Mouse (Mus musculus): ENCODE data around the gene Aven. TPM values are rescaled to one million over a fixed set of nuclear protein-coding genes. Genes with fewer than 3 reads are reported as not detected.

The Aven gene
- polyA plus RNA-seq, 1 experiment from 2014 or later: 8.7 TPM

GRCm38 (mm10) chr2:112625156-112625555, 132.4 kb downstream of the Aven start:
- no peaks in the 10 kb centered on the region for H3K36me3 ChIP-seq (ENCODE audit: control insufficient read depth, insufficient read depth, low read length)
- H3K9ac ChIP-seq (ENCODE audit: low read length): no peak overlapping the region
- H3K27me3 ChIP-seq (ENCODE audit: control insufficient read depth, insufficient read depth, low read length): no peaks in the 10 kb centered on the region
- WGBS: 86% methylated on average over 3 of the region's 3 CpGs
- DNase-seq (ENCODE audit: low spot score): no peak
- H3K27ac ChIP-seq (replicated peaks; ENCODE audit: low read depth, low read length): no peak overlapping the region
- H3K4me3 ChIP-seq (ENCODE audit: low read depth, low read length): no peak overlapping the region
- no peak overlapping the region for H3K4me2 ChIP-seq (ENCODE audit: low read depth, severe bottlenecking)
- ATAC-seq (ENCODE audit: insufficient number of reproducible peaks, low FRiP score, low TSS enrichment, low read depth): no peak
- H3K9me3 ChIP-seq (ENCODE audit: control insufficient read depth, low read length): no peaks in the 10 kb centered on the region
- no peaks in the 10 kb centered on the region for H3K4me1 ChIP-seq (ENCODE audit: control insufficient read depth, insufficient read depth, low read length)

GRCm38 (mm10) chr2:112630669-112631068, 137.9 kb downstream of the Aven start:
- Histone ChIP-seq H3K9ac (ENCODE audit: low read length) (no peak overlapping the region), H3K4me2 (ENCODE audit: low read depth, severe bottlenecking) (no peak overlapping the region), H3K4me1 (ENCODE audit: control insufficient read depth, insufficient read depth, low read length) (no peaks in the 10 kb centered on the region), H3K9me3 (ENCODE audit: control insufficient read depth, low read length) (no peaks in the 10 kb centered on the region), H3K36me3 (ENCODE audit: control insufficient read depth, insufficient read depth, low read length) (no peaks in the 10 kb centered on the region), H3K27me3 (ENCODE audit: control insufficient read depth, insufficient read depth, low read length) (no peaks in the 10 kb centered on the region), H3K27ac (replicated peaks; ENCODE audit: low read depth, low read length) (no peak overlapping the region), H3K4me3 (ENCODE audit: low read depth, low read length) (no peak overlapping the region)
- 83% methylated on average over 11 of the region's 11 CpGs for WGBS
- ATAC-seq (ENCODE audit: insufficient number of reproducible peaks, low FRiP score, low TSS enrichment, low read depth): no peak
- DNase-seq (ENCODE audit: low spot score): no peak

- ATAC-seq (ENCODE audit: insufficient number of reproducible peaks, low FRiP score, low TSS enrichment, low read depth): no peak
- no peak overlapping the region for H3K4me3 ChIP-seq (ENCODE audit: low read depth, low read length)
These were observed 139.8 kb downstream of the Aven start for GRCm38 (mm10) chr2:112632536-112632935.

GRCm38 (mm10) chr2:112637206-112637605, 144.4 kb downstream of the Aven start:
- DNase-seq (ENCODE audit: low spot score): no peak
- H3K27ac ChIP-seq (replicated peaks; ENCODE audit: low read depth, low read length): no peak overlapping the region
- no peak overlapping the region for H3K4me3 ChIP-seq (ENCODE audit: low read depth, low read length)
- no peak for ATAC-seq (ENCODE audit: insufficient number of reproducible peaks, low FRiP score, low TSS enrichment, low read depth)
- no peaks in the 10 kb centered on the region for H3K36me3 ChIP-seq (ENCODE audit: control insufficient read depth, insufficient read depth, low read length)
- H3K4me2 ChIP-seq (ENCODE audit: low read depth, severe bottlenecking): no peak overlapping the region
- 88% methylated on average over 5 of the region's 5 CpGs for WGBS
- no peaks in the 10 kb centered on the region for H3K9me3 ChIP-seq (ENCODE audit: control insufficient read depth, low read length)
- H3K27me3 ChIP-seq (ENCODE audit: control insufficient read depth, insufficient read depth, low read length): no peaks in the 10 kb centered on the region
- no peaks in the 10 kb centered on the region for H3K4me1 ChIP-seq (ENCODE audit: control insufficient read depth, insufficient read depth, low read length)
- no peak overlapping the region for H3K9ac ChIP-seq (ENCODE audit: low read length)

More at GRCm38 (mm10) chr2:112632536-112632935, 139.8 kb downstream of the Aven start:
- Histone ChIP-seq H3K27ac (replicated peaks; ENCODE audit: low read depth, low read length) (no peak overlapping the region), H3K36me3 (ENCODE audit: control insufficient read depth, insufficient read depth, low read length) (no peaks in the 10 kb centered on the region), H3K9ac (ENCODE audit: low read length) (no peak overlapping the region), H3K9me3 (ENCODE audit: control insufficient read depth, low read length) (no peaks in the 10 kb centered on the region), H3K27me3 (ENCODE audit: control insufficient read depth, insufficient read depth, low read length) (no peaks in the 10 kb centered on the region), H3K4me2 (ENCODE audit: low read depth, severe bottlenecking) (no peak overlapping the region), H3K4me1 (ENCODE audit: control insufficient read depth, insufficient read depth, low read length) (no peaks in the 10 kb centered on the region)
- no peak for DNase-seq (ENCODE audit: low spot score)
- 89% methylated on average over 9 of the region's 9 CpGs for WGBS

GRCm38 (mm10) chr2:112653836-112654235, 161.1 kb downstream of the Aven start:
- ATAC-seq (ENCODE audit: insufficient number of reproducible peaks, low FRiP score, low TSS enrichment, low read depth) (no peak), DNase-seq (ENCODE audit: low spot score) (no peak)
- Histone ChIP-seq H3K4me2 (ENCODE audit: low read depth, severe bottlenecking) (no peak overlapping the region), H3K4me1 (ENCODE audit: control insufficient read depth, insufficient read depth, low read length) (no peaks in the 10 kb centered on the region), H3K36me3 (ENCODE audit: control insufficient read depth, insufficient read depth, low read length) (no peaks in the 10 kb centered on the region), H3K27ac (replicated peaks; ENCODE audit: low read depth, low read length) (no peak overlapping the region), H3K4me3 (ENCODE audit: low read depth, low read length) (no peak overlapping the region), H3K9me3 (ENCODE audit: control insufficient read depth, low read length) (no peaks in the 10 kb centered on the region), H3K9ac (ENCODE audit: low read length) (no peak overlapping the region), H3K27me3 (ENCODE audit: control insufficient read depth, insufficient read depth, low read length) (no peaks in the 10 kb centered on the region)
- WGBS: 65% methylated on average over 3 of the region's 3 CpGs

- Histone ChIP-seq H3K4me2 (ENCODE audit: low read depth, severe bottlenecking) (no peak overlapping the region), H3K4me3 (ENCODE audit: low read depth, low read length) (no peak overlapping the region), H3K36me3 (ENCODE audit: control insufficient read depth, insufficient read depth, low read length) (no peaks in the 10 kb centered on the region), H3K4me1 (ENCODE audit: control insufficient read depth, insufficient read depth, low read length) (no peaks in the 10 kb centered on the region), H3K9ac (ENCODE audit: low read length) (no peak overlapping the region), H3K27me3 (ENCODE audit: control insufficient read depth, insufficient read depth, low read length) (no peaks in the 10 kb centered on the region), H3K27ac (replicated peaks; ENCODE audit: low read depth, low read length) (no peak overlapping the region), H3K9me3 (ENCODE audit: control insufficient read depth, low read length) (no peaks in the 10 kb centered on the region)
- WGBS: 67% methylated on average over 5 of the region's 5 CpGs
- ATAC-seq (ENCODE audit: insufficient number of reproducible peaks, low FRiP score, low TSS enrichment, low read depth): no peak
- no peak for DNase-seq (ENCODE audit: low spot score)
These were observed 163.4 kb downstream of the Aven start for GRCm38 (mm10) chr2:112656131-112656530.

- Histone ChIP-seq H3K4me1 (ENCODE audit: control insufficient read depth, insufficient read depth, low read length) (no peaks in the 10 kb centered on the region), H3K9ac (ENCODE audit: low read length) (no peak overlapping the region), H3K27me3 (ENCODE audit: control insufficient read depth, insufficient read depth, low read length) (no peaks in the 10 kb centered on the region), H3K36me3 (ENCODE audit: control insufficient read depth, insufficient read depth, low read length) (no peaks in the 10 kb centered on the region), H3K9me3 (ENCODE audit: control insufficient read depth, low read length) (no peaks in the 10 kb centered on the region), H3K4me2 (ENCODE audit: low read depth, severe bottlenecking) (no peak overlapping the region), H3K4me3 (ENCODE audit: low read depth, low read length) (no peak overlapping the region), H3K27ac (replicated peaks; ENCODE audit: low read depth, low read length) (no peak overlapping the region)
- WGBS: 85% methylated on average over 3 of the region's 3 CpGs
- no peak for ATAC-seq (ENCODE audit: insufficient number of reproducible peaks, low FRiP score, low TSS enrichment, low read depth)
- no peak for DNase-seq (ENCODE audit: low spot score)
These were observed 176.7 kb downstream of the Aven start for GRCm38 (mm10) chr2:112669461-112669860.

GRCm38 (mm10) chr2:112676175-112676574, 183.4 kb downstream of the Aven start:
- 82% methylated on average over 2 of the region's 2 CpGs for WGBS
- ATAC-seq (ENCODE audit: insufficient number of reproducible peaks, low FRiP score, low TSS enrichment, low read depth): no peak
- Histone ChIP-seq H3K27ac (replicated peaks; ENCODE audit: low read depth, low read length) (no peak overlapping the region), H3K36me3 (ENCODE audit: control insufficient read depth, insufficient read depth, low read length) (no peaks in the 10 kb centered on the region), H3K27me3 (ENCODE audit: control insufficient read depth, insufficient read depth, low read length) (no peaks in the 10 kb centered on the region), H3K4me2 (ENCODE audit: low read depth, severe bottlenecking) (no peak overlapping the region), H3K4me1 (ENCODE audit: control insufficient read depth, insufficient read depth, low read length) (no peaks in the 10 kb centered on the region), H3K4me3 (ENCODE audit: low read depth, low read length) (no peak overlapping the region), H3K9ac (ENCODE audit: low read length) (no peak overlapping the region), H3K9me3 (ENCODE audit: control insufficient read depth, low read length) (no peaks in the 10 kb centered on the region)
- no peak for DNase-seq (ENCODE audit: low spot score)

- no peak overlapping the region for H3K9ac ChIP-seq (ENCODE audit: low read length)
- WGBS: 70% methylated on average over 1 of the region's 1 CpGs
- ATAC-seq (ENCODE audit: insufficient number of reproducible peaks, low FRiP score, low TSS enrichment, low read depth) (no peak), DNase-seq (ENCODE audit: low spot score) (no peak)
- no peaks in the 10 kb centered on the region for H3K27me3 ChIP-seq (ENCODE audit: control insufficient read depth, insufficient read depth, low read length)
- no peak overlapping the region for H3K4me2 ChIP-seq (ENCODE audit: low read depth, severe bottlenecking)
- no peak overlapping the region for H3K4me3 ChIP-seq (ENCODE audit: low read depth, low read length)
- H3K36me3 ChIP-seq (ENCODE audit: control insufficient read depth, insufficient read depth, low read length): no peaks in the 10 kb centered on the region
- no peaks in the 10 kb centered on the region for H3K4me1 ChIP-seq (ENCODE audit: control insufficient read depth, insufficient read depth, low read length)
- H3K9me3 ChIP-seq (ENCODE audit: control insufficient read depth, low read length): no peaks in the 10 kb centered on the region
- H3K27ac ChIP-seq (replicated peaks; ENCODE audit: low read depth, low read length): no peak overlapping the region
These were observed 184.0 kb downstream of the Aven start for GRCm38 (mm10) chr2:112676721-112677120.

Measured in limb, embryonic 11.5 days (tissue).